Mouse (Mus musculus): ENCODE data around the gene D8Ertd738e.

The D8Ertd738e gene

DNA sequence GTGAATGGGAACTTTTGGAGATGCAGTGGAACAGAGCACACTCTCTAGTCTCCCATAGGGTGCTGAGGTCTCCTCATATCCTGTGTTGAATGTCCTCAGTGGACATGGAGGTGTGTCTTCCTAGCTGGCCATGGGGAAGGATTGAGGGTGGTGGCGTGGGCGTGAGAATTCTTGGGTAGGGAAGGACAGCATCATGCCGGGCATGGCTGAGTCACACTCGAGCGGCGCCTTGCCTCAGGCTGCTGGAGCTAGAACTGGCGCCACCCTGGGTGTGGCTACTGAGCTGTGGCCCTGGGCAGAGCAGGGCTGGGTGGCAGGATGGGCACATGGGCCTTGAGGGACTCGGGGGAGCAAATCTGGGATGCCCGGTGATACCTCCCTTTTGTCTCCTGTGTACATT lies 47.1 kb downstream of the D8Ertd738e start:
- DNase-seq (ENCODE audit: low spot score), result peak; percentile 88

DNA sequence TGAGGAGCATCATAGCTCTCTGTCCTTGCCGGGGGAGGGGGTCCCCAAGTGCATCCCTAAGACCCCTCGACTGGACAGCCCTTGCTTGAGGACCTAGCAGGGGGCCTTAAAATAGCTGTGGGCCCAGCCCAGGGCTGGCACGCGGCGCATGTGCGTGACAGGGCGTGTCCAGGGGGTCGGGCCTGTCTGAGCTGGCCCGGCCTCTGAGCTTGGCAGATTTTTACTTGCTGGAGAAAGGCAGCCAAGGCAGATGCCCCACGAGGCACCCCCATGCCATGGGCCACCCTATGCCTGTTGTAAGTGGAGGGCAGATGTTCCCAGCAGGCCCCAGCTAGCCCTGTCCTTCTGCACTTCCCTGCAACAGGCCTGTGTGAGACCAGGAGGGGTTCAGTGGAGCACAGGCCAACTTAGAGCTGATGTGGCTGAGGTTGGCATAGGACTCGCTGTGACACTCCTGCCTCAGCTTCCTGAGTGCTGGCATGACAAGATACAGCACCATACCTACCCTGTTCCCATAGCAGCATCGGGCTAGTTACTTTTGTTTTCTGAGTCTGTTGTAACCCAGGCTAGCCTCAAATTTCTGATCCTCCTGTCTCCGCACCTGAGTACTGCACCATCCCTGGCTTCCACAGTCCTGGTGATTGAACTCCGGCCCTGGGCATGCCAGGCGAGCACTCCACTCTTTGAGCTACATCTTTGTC lies 47.8 kb downstream of the D8Ertd738e start:
- peak; percentile 95 for DNase-seq (ENCODE audit: low spot score)

DNA sequence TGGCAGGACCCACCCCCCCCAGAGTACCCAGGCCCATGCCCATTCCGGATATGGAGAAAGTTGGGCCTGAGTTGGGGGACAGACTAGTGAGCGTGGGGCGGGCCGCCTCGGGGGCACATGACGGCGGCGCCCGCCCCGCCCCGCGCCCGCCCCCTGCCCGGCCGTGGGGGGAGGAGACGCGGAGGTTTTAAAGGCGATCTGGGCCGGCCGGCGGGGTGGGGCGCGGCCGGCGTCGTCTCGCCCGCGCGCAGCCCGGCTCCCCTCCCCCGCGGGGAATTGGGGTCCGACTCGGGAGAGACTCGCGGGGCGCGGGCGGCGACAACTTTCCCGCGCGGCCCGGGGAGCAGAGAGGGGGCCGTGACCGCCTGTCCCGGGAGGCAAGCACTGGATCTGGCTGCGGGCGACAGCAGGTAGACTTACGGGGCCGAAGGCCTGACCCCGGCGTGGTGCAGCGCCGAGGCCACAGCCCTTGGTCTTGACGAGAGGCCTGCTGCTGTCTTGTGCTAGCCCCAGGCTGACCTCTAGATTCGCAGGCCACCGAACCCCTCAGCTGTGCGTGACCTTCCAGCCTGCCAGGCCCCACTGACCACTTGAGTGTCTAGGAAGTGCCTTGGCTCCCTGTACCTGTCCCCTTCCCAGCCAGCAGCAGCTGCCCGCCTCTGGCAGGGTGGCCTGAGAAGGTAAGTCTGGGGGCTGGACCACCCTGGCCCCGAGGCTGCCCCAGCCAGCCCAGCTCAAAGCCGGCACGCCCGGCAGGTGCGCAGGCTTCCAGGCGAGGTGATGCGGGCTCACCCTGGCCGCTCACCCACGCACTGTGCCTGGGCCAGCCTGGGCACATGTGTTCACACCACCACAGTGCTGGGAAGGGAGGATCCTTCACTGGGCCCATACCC lies 48.6 kb downstream of the D8Ertd738e start:
- DNase-seq (ENCODE audit: low spot score), result peak; percentile 83

DNA sequence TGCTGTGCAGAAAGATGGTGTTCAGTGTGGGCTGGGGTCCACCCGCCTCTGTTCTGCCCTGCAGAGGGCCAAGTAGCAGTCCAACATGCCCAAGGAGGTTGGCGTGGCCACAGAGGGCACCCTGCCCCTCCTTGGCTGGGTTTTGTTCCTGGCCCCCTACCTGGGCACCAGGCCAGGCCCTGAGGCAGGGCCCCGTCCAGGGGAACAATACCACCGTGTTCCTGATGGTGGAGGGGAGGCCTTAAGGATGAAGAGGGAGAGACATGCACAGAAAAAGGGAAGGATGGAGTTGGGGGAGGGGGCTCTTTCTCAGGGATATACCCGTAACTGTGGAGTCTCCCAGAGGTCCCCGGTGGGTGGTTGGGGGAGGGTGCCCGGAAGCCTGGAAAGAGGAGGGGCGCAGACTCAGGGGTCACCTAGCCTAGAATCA lies 49.4 kb downstream of the D8Ertd738e start:
- no peak for DNase-seq (ENCODE audit: low spot score)

DNA sequence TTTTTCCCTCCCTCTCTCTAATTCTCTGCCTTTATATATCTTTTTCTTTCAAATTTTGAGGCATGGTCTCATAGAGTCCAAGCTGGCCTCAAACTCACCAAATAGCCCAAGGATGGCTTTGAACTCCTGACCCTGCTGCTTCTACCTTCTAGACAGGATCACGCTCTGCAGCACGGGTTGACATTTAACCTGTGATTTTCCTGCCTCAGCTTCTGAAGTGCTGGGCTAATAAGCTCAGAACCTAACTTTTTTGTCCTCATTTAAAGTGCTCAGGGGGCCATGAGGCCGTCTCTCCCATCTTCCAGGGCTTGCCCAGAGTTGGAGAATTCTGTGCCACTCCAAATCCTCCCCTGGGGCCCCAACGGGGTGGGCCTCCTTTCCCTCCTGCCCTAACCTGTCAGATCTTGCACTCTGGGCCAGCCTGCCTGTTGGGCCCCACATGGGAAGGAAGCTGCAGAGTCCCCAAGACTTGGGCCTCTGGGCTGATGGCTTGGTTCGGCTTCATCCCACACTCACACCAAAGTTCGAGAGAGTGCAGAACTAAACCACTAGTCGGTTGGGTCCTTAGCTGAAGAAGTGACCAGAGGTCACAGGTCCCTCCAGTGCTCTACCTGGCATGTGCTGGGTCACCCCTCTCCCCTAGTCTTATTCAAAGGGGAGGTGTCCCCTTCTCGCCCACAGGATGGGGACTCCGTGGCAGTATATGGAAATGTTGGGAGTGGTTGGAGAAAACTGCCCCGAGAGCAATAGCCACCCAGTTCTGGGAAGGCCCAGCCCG lies 50.0 kb downstream of the D8Ertd738e start:
- no peak for DNase-seq (ENCODE audit: low spot score)

DNA sequence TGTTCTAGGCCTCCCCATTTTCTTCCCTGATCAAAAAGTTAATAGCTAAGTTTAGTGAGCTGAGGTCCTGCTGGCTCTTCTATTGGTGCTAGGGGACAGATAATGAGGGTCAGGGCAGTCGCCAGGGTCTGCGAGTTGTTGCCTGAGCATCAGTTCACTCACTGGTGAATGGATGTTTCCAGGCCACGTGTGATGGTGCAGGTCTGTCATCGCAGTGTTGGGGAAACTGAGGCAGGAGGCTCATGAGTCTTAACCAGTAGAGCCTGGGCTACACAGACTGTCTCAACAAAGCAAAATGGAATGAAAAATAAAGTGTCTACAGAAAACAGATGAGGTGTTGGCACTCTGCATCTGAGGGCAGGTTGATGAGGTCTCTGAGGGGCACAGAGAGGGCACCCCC lies 50.6 kb downstream of the D8Ertd738e start:
- no peak for DNase-seq (ENCODE audit: low spot score)

DNA sequence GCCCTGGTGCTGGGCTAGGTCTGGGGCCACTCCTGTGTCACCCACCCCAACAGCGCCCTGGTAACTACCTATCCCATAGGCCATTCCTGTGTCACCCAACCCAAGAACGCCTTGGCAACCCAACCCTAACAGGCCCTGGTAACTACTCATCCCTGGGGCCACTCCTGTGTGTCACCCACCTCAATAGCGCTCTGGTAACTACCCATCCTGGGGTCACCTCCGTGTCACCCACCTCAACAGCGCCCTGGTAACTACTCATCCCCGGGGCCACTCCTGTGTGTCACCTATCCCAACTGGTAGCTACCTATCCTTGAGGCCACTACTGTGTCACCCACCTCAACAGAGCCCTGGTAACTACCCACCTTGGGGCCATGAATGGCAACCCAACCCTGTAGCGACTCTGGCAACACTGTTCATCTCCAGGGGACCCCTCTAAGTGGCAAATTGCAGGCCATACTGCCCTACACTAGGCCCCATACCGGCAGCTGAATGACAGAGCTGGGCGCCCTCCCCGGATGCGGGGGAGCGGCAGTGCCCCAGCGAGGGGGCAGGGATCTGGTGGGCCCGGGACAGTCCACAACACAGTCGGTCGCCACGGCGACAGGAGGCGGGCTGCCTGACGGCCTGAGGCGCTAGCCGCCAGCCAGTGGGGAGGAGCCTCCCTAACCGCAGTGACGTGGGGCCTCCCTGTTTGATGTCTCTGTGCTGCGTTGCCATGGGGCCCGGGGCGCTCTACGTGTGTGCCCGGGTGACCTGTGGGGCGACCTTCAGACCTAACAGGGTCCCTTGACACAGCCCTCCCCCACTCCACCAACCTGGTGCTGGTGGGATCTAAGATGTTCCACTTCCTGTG lies 51.4 kb downstream of the D8Ertd738e start:
- DNase-seq (ENCODE audit: low spot score), result peak; percentile 80

DNA sequence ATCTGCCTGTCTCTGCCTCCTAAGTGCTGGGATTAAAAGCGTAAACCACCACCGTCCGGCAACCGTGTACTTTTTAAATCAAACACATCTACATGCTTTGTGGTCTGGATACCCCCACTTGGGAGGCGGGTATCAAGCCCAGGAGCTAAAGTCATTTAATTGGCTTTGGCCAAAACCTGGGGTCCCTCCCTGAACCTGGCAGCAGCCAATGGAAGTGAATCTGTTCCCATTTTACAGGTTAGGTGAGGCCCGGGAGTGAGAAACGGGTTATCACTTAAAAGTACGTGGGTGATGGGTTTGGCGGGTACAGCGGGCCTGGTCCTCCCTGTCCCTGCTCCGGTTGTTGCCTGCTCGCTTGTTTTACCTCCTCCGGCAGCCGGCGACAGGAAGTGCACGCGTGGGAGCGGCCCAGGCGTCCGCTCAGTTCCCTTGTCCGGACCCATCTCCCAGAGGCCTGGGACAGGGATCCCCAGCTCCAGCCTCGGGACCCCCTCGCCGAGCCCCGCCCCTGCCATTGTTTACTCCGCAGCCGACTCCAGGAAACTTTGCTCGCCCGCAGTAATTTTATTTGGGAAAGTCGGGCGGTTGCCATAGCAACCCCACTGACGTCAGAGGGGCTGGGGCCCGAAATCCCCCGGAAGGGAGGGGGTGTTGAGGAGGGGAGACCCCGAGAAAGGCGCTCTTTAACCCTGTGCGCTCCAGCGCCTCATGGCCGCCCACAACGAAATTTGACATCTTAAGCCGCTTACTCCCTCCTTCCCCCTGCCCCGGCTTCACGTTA lies 52.2 kb downstream of the D8Ertd738e start:
- peak; percentile 69 for DNase-seq (ENCODE audit: low spot score)

Data from adipocyte (in vitro differentiated cells).